Mouse (Mus musculus) embryonic fibroblast, embryonic 13.5 days (primary cell): Measurements from ENCODE around the gene Tfec.

Source experiments
- CTCF ChIP-seq: IDR thresholded peaks from 2 replicates; pipeline ENCODE4 v1.5.1; 2011; ENCODE audit warnings: mild to moderate bottlenecking, control low read depth, low read length, moderate library complexity, borderline replicate concordance; ENCODE audit not compliant: insufficient read depth
- POLR2A ChIP-seq: IDR thresholded peaks from 2 replicates; pipeline ENCODE4 v1.6.1; 2011; ENCODE audit warnings: low read depth, mild to moderate bottlenecking, control low read depth, low read length, moderate library complexity

DNA sequence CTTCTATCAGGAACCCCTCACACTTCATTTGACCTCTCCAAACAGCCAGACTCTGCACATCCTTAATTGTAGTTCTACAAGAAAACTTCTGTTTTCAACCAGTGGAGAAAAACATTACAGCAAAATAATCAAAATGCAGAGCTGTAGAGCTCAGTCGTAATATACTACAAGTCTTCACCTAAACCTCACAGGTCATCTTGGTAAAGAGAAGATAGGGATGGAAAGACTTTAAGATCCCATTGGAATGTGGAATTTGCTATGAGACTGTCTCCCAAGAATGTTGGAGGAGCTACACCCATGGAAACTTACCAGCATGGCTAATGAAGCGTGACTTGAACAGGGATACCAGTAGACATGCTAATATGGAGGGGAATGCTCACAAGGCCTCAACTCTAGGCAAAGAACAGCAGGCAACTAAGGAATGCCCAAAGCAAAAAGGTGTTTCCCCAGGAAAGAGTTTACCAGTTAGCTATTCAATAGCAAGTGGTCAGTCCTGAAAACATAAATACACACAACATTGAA lies 24.2 kb downstream of the Tfec start:
- no peak for TF ChIP-seq CTCF
- TF ChIP-seq POLR2A = no peak
